16 mouse cellular contexts compared by ENCODE assay signal in genomic region chr6:98514376-98514775, GRCm38 (mm10).
DNase-seq lines count a peak whose midpoint lies in the region; ATAC-seq lines count a peak whose summit lies in the region.
"Had no signal": no experiment of that assay in that cellular context is flagged by ENCODE, and none has a peak within 500 bp of the region (broad histone marks: within the 10 kb centered on the region; RNA-seq: fewer than 3 reads in every experiment).

No protein-coding gene starts in this region.

- H3K4me1 ChIP-seq in hindbrain, embryonic 10.5 days (replicated peaks) = peaks cover 28% of the 10 kb centered on the region
- 0 out of 2 replicates have a peak, but pooled peaks cover 7% of the 10 kb centered on the region for H3K4me1 ChIP-seq in hindbrain, embryonic 13.5 days (replicated peaks)
- peaks cover 16% of the 10 kb centered on the region for H3K4me1 ChIP-seq in forebrain, embryonic 12.5 days
- H3K4me1 ChIP-seq: neural tube, embryonic 15.5 days had no signal

- no peak overlapping the region for H3K4me3 ChIP-seq in hindbrain, embryonic 10.5 days
- H3K4me3 ChIP-seq in hindbrain, embryonic 13.5 days = no peak overlapping the region
- H3K4me3 ChIP-seq in forebrain, embryonic 12.5 days (replicated peaks) = no peak overlapping the region
- H3K4me3 ChIP-seq: limb, embryonic 12.5 days; midbrain, embryonic 15.5 days; neural tube, embryonic 15.5 days had no signal

- H3K27me3 ChIP-seq in hindbrain, embryonic 10.5 days (ENCODE audit: insufficient read depth, poor library complexity, severe bottlenecking) = no peaks in the 10 kb centered on the region
- no peaks in the 10 kb centered on the region for H3K27me3 ChIP-seq in hindbrain, embryonic 13.5 days
- H3K27me3 ChIP-seq in forebrain, embryonic 12.5 days = no peaks in the 10 kb centered on the region
- H3K27me3 ChIP-seq: midbrain, embryonic 15.5 days; neural tube, embryonic 15.5 days had no signal

- H3K9me3 ChIP-seq in hindbrain, embryonic 10.5 days = no peaks in the 10 kb centered on the region
- no peaks in the 10 kb centered on the region for H3K9me3 ChIP-seq in hindbrain, embryonic 13.5 days
- no peaks in the 10 kb centered on the region for H3K9me3 ChIP-seq in forebrain, embryonic 12.5 days
- H3K9me3 ChIP-seq: limb, embryonic 12.5 days; midbrain, embryonic 15.5 days; neural tube, embryonic 15.5 days had no signal

- ATAC-seq in hindbrain, embryonic 13.5 days (ENCODE audit: low FRiP score) = no peak
- no peak for ATAC-seq in forebrain, embryonic 12.5 days (ENCODE audit: low FRiP score)
- ATAC-seq: activated CD4-positive, CD25-positive, alpha-beta regulatory T cell, adult 4 months; hindbrain, postnatal 0 days; midbrain, embryonic 15.5 days had no signal

- no peak overlapping the region for H3K4me2 ChIP-seq in hindbrain, embryonic 13.5 days
- no peak overlapping the region for H3K4me2 ChIP-seq in forebrain, embryonic 12.5 days
- H3K4me2 ChIP-seq: heart, embryonic 11.5 days; limb, embryonic 12.5 days; midbrain, embryonic 15.5 days; neural tube, embryonic 15.5 days had no signal

- H3K27ac ChIP-seq in hindbrain, embryonic 10.5 days = peak overlapping the region; percentile 23; the same call in 1 of the 2 replicates
- H3K27ac ChIP-seq in hindbrain, embryonic 13.5 days = no peak overlapping the region
- no peak overlapping the region for H3K27ac ChIP-seq in forebrain, embryonic 12.5 days
- H3K27ac ChIP-seq: hindbrain, postnatal 0 days; limb, embryonic 12.5 days; macrophage; midbrain, embryonic 15.5 days; neural tube, embryonic 15.5 days had no signal

- H3K9ac ChIP-seq in hindbrain, embryonic 13.5 days = no peak overlapping the region
- H3K9ac ChIP-seq in forebrain, embryonic 12.5 days = no peak overlapping the region
- H3K9ac ChIP-seq: limb, embryonic 12.5 days; midbrain, embryonic 15.5 days; neural tube, embryonic 15.5 days had no signal

- no peak for DNase-seq in hindbrain, embryonic 10.5 days (ENCODE audit: low spot score)
- peak; percentile 33 to 44 for DNase-seq in right cerebral cortex, adult 2 months (ENCODE audit: low spot score in 2 of 2)
- DNase-seq in right cerebral cortex, postnatal 10 days (ENCODE audit: low spot score in 2 of 2) = no peak
- peak; percentile 32 to 48 for DNase-seq in left cerebral cortex, postnatal 36 days (ENCODE audit: low spot score in 2 of 2)
- peak; percentile 62 for DNase-seq in telencephalon, adult 2 months (ENCODE audit: low read depth, low spot score)
- DNase-seq in embryo, embryonic 11 days = no peak
- DNase-seq: cerebellum, adult 9-10 months had no signal

- WGBS in hindbrain, embryonic 10.5 days = 79% methylated on average over 7 of the region's 7 CpGs
- WGBS in hindbrain, embryonic 13.5 days = 62% methylated on average over 7 of the region's 7 CpGs
- WGBS in forebrain, embryonic 12.5 days = 93% methylated on average over 7 of the region's 7 CpGs

- no peaks in the 10 kb centered on the region for H3K36me3 ChIP-seq in hindbrain, embryonic 10.5 days
- no peaks in the 10 kb centered on the region for H3K36me3 ChIP-seq in hindbrain, embryonic 13.5 days
- no peaks in the 10 kb centered on the region for H3K36me3 ChIP-seq in forebrain, embryonic 12.5 days (replicated peaks)
- H3K36me3 ChIP-seq: limb, embryonic 12.5 days; midbrain, embryonic 15.5 days; neural tube, embryonic 15.5 days had no signal

- intact Hi-C loops in left cerebral cortex, postnatal 36 days (cut with DNase I) = loop anchor here (10.0 kb wide), 1 partner anchor 120 kb away; no protein-coding TSS in a partner anchor

Comparison
In these comparisons a context has a peak if more than half of its experiments do, and no peak if none do; other contexts are left out.
1. DNase-seq: peak in right cerebral cortex, adult 2 months (2 of 2), left cerebral cortex, postnatal 36 days (2 of 2) and telencephalon, adult 2 months (single experiment); none in hindbrain, embryonic 10.5 days (single experiment), right cerebral cortex, postnatal 10 days (0 of 2) and embryo, embryonic 11 days (single experiment).